Mouse (Mus musculus) cerebellum, adult 9-10 months (tissue): ENCODE measurements at regions not wholly inside any gene's neighbourhood (a gene's known extent, or its start where the extent isn't known, plus 50 kb on each side); places are given as distances from the start of the nearest gene placed in this dataset.

Experiments used
- DNase-seq: peaks from one replicate; pipeline ENCODE4 v3.0.0; 2022

DNA sequence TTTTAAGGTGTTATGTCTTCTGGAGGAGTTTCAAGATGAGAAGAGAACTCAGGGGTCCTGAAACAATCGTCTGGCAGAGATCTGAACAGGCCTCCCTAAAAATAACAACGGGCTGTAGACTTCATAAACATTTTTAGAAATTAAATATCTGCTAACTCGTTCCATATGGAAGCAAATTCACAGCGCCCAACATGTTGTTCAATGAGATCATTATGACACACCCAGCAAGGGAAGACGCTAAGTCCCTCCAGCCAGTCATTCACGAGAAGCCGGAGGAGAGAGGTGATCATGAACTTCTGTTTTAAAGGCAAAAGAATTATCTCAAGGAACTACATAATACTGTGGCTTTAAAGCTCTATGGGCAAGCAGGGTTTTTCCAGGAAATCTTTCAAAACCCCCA is 334.8 kb downstream of the Efna5 start:
- no peak for DNase-seq

DNA sequence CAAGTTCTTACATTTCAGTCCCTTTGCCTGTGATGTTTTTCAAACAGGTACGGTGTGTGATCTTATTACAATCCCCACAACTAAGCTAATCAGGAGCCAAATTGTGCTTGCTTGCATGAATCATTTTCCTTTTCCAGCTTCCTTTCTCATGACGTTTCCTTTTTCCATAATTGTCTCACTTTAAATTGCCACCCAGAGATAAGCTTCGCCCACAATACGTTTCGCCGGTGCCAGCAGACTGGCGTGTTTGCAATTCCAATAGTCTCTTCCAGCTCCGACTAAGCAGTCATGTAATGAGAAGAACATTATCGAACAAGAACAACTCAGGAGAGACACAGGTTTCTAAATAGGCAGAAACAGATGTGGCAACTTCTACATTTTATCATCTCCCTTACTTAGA is 335.8 kb downstream of the Efna5 start:
- DNase-seq, result no peak

GRCm38 (mm10) chr17:62543056-62543975 is 337.8 kb downstream of the Efna5 start:
- DNase-seq, result no peak

DNA sequence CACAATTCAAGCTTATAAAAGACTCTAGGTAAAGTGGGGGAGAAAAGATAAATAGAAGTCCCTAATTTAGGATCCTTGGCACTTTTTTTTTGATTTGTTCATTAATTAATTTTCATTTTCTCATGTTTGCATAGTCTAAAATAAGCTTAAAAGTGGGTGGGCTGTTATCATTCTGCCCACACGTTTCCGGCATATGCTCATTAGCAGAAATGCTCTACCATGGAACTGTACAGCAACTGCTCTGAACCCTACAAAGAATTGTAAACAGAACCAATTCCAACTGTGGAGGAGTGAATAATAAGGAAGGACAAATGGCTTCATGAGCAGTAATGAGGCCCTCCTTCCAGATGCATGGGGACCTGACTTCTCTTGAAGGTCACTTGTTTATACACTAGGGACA is 351.2 kb downstream of the Efna5 start:
- DNase-seq, result no peak

DNA sequence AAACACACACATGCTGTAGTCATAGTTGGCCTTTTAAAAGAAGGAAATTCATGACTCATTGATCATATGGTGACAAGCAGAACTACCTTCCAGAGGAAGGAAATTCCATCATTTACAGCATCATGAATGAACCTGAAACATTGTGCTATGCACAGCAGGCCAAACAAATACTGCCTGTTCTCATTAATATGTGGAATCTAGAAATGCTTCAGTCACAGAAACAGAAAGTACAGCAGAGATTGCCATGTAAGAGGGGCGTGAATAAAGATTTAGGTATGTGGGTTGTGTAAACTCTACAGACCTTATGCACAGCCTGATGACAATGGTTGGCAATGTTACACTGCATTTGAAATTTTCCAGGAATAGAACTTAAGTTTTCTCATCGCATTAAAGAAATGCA is 353.6 kb downstream of the Efna5 start:
- DNase-seq, result no peak

GRCm38 (mm10) chr17:62513635-62514034 is 367.5 kb downstream of the Efna5 start:
- DNase-seq, result no peak

GRCm38 (mm10) chr17:62510184-62510583 is 370.9 kb downstream of the Efna5 start:
- no peak for DNase-seq

- DNase-seq, result no peak
These were observed 373.2 kb downstream of the Efna5 start for GRCm38 (mm10) chr17:62507766-62508485.

DNA sequence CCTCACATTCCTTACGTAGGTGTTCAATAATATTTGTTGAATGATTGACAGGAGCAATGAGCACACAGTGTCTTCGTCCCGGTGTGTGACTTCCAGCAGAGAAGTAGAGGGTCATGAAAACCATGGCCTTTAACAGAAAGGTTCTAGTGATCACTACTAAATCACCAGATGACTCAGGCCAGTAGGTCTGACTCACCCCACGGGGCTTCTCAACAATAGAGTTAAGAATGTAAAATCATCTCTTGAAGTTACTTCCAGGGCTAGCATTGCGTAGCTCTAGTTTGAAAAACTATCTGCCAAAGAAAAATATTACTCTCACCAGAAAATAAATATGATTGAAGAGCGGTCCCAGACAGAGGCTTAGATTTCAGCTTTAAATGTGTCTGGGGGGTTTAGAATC is 376.4 kb downstream of the Efna5 start:
- DNase-seq, result no peak

- DNase-seq, result no peak
These were observed 410.4 kb downstream of the Efna5 start for GRCm38 (mm10) chr17:62470739-62471138.

DNA sequence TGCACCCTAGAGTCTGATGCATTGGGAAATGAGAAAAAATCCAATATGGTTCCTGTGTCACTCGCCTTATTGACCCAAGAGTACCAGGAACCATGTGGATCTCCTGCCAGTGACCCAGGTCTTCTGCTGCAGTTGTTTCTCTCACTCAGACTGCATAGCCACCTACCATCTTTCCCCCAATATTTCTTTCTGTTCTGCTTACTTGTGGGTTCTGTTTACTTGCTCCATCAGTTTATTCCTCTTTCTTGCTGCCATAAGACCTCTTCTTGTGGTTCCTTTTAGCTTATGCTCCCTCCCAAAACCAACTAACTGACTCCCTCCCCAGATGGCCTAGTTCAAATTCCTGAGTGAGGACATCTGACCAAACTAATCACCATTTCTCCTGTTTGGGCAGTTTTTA is 411.8 kb downstream of the Efna5 start:
- no peak for DNase-seq

DNA sequence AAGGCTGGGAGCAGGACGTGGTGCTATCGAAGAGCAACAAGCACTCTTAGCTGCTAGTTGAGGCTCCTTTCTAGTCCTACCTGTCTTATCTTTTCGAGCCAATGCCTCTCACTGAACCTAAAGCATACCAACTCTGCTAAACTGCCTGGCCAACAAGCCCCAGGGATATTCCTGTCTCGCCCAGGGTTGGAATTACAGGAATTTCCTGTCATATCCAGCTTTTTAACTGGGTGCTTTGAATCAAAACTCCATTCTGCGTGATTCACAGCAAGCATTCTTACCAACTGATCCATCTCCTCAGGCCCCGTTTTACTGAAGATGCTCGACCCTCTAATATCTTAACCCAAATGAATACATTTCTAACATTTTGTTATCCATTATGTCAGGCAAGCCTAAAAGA is 412.3 kb downstream of the Efna5 start:
- no peak for DNase-seq

DNA sequence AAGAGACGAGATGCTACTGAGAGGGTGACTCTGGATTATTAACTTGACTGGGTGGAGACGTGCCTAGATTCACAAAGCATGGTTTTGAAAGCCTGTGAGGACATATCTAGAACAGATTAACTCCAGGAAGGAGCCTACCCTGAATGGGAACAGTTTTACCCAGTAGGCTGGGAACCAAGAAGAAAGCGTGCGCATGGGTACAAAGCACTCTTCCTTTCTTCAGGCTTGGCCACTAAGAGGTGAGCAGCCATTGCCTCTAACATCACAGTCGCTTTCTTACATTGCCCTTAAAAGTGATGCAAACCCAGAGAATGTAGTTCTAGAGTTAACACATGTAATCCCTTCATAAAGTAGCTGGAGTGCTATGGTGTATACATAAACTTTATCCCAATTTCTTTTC is 414.0 kb downstream of the Efna5 start:
- DNase-seq, result no peak

GRCm38 (mm10) chr17:62464994-62465393 is 416.1 kb downstream of the Efna5 start:
- DNase-seq, result no peak

DNA sequence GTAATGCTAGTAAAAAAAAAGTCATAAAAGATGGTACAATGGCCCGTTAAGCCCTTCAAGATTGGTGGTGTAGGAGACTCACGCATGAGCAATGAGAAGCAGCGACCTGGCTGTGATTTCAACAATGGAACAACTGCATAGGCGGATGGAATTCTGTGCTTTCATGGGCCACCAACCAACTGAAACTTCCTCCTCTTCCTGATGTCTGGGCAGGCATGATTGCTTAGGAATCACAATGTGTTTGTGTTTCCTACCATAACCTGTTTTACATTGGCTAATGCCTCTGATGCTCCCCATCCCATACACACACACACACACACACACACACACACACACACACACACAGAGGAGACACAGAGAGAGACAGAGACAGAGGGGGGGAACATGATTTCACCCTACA is 416.9 kb downstream of the Efna5 start:
- no peak for DNase-seq

GRCm38 (mm10) chr17:62461304-62462245 is 419.5 kb downstream of the Efna5 start:
- DNase-seq, result no peak

DNA sequence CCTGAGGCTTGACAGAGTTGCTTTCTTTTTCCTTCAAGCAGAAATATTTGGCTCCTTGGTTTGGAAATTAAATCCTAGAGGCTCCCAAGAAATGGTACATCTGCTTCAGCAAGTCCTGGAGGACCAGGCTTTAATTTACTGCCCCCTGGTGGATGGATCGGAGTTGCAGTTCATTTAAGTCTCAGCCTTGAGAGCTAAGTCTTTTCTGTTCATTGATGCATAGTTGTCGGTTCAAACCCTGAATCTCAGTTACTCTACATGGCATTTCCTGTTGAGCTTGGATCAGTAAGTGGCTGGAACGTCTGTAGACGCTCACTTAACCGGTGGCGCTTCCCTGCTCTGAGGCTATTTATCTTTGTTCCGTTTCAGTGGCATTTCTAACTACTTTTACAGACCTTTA is 422.2 kb downstream of the Efna5 start:
- DNase-seq, result peak; percentile 19

- DNase-seq, result no peak
These were observed 443.1 kb downstream of the Efna5 start for GRCm38 (mm10) chr17:62438045-62438444.

DNA sequence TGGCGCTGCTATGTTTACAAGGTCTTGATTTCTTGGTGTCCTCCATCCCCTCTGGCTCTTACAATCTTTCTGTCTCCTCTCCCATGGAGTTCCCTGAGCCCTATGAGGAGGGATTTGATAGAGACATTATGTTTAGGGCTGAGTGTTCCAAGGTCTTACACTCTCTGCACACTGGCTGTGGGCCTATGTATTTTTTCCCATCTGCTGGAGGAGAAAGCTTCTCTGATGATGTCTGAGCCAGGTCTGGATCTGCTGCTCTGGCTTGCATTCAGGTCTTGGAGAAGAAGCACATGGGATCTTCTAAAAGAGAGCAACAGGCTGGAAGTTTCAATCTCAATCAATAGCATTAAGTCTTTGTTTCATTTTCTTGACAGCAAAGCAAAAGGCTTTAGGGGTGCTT is 445.1 kb downstream of the Efna5 start:
- no peak for DNase-seq

DNA sequence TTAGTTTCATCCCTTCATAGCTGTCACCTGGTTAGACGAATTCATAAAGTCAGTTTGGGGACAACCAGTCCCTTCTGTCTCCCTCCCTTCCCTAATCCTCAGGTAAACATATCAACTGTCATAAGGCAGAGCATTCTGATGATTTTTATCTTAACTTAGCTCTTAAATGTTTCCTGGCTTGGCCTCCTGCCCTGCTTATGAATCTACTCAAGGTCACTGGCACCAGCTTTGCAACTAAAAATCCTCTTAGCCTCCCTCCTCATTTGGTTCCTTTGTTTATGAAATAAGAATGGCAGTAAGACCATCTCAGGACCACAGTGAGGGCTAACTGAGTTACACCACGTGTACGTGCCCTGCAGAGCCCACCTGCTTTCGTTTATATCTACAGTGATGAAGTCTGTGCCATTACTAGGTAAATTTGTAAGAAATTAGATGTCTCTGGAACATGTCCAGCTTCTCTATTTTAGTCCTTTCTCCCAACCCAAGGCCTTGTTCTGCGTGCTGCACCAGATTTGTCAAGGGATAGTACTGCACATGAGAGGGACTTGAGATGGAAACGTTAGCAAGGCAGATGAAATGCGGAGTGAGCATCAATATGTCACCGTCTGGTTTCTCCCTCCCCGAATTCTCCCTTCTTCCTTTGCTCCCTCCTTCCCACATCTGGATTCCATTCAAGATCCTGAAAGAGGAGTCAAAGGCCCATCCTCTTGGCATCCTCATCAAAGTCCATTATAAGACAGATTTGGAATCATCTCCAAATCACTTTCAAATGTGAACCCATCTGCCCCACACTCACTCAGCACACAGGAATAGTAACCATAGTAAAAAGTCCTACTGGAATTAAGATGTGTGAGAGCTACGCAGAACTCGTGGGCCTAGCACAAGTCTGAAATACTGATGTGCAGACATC is 457.4 kb downstream of the Efna5 start:
- DNase-seq, result no peak

GRCm38 (mm10) chr17:62417584-62417983 is 463.5 kb downstream of the Efna5 start:
- no peak for DNase-seq

- peak; percentile 3 for DNase-seq
These were observed 466.0 kb downstream of the Efna5 start for GRCm38 (mm10) chr17:62415152-62415551.
